Mouse (Mus musculus): ENCODE measurements around the gene Tmem256.

Gene Tmem256

DNA sequence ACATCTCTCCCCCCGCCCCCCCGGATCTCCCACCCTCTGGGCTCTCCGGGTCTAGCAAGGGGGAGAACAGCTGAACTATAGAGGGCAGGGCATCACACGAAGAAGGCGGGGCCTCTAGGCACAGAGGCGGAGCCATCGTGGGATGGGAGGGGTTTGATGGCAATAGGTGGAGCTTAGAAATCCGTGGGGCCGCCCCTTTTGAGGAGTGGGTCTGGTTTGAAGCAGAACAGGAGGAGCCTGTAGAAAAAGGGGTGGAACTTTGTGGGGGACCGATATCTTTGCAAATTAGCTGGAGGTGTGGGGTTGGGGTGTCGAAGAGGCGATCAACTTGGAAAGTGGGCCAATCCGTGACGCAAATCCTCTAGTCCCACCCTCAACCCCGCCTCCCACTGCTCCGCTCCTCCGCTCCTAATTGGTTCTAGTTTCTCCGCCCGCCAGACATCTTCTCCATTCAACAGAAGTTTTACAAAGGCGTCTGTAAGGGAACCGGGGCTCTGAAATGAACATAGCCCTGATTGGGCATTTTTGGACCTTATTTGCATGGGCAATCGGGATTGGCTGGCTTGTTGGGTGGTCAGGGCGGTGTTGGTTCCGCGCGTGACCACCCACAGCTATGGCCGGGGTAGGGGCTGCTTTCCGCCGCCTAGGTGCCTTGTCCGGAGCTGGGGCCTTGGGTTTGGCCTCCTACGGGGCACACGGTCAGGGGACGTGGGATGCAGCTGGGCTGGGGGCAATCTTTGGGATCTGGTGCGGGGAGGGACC, at the start of gene Tmem256:
Gene Tmem256 (plus strand): TSS at position 563 of the 762 bp plus-strand sequence.
- in situ Hi-C loops (cut with MseI, MboI): no loop called here

DNA sequence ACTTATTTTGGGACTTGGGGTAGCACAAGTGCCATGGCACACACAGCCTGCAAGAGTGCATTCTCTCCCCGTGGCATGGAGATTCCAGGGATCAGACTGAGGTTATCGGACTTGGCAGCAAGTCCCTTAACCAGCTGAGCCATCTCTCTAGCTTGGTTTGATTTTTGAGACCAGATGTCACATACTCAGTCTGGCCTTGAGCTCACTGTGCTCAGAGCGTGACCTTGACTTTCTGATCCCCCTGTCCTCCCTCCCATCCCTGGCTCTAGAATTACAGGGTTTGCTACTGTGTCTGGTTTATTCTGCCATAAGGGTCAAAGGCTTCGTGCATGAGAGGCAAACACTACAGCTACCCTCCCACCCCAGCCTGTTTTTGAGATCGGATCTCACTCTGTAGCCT, 48.9 kb upstream of the Tmem256 start:
- in situ Hi-C loops (cut with MseI, MboI): no loop called here

DNA sequence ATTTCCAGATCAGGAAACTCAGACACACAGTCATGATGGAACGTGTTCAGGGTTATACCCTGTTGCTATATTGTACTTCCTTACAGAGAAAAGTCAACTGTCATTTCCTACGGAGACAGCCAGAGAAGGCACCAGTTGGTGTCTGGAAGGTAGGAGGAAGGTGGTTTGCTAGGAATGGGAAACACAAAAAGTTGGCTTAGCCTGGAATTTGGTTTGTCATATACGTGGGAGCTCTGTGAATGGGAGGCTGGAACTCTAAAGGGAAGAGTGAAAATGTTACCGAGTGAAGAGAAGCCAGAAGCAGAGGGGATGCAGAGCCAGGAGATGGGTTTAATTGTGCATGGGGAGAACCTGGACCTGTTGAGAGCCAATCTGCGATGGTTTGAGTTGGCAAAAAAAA, 46.9 kb upstream of the Tmem256 start:
- in situ Hi-C loops (cut with MseI, MboI): no loop called here

DNA sequence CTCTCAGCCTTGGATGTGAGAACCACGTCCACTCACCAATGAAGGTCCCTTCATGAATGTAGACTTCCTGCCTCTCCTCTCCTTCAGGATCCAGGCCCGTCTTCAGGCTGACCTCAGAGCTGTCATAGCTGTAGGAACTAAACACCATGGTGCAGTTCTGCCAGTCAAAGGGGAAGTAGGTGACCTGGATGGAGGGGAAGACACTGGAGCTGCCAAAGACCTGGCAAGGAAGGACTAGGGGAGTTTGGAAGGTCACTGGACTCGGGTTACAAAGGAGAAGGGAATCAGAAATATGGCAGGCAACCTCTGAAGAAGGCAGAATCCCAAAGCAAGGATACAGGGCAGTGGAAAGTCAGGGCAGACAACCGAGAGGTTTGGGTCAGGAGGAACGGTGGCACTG, 44.9 kb upstream of the Tmem256 start:
- in situ Hi-C loops (cut with MseI, MboI): no loop called here

DNA sequence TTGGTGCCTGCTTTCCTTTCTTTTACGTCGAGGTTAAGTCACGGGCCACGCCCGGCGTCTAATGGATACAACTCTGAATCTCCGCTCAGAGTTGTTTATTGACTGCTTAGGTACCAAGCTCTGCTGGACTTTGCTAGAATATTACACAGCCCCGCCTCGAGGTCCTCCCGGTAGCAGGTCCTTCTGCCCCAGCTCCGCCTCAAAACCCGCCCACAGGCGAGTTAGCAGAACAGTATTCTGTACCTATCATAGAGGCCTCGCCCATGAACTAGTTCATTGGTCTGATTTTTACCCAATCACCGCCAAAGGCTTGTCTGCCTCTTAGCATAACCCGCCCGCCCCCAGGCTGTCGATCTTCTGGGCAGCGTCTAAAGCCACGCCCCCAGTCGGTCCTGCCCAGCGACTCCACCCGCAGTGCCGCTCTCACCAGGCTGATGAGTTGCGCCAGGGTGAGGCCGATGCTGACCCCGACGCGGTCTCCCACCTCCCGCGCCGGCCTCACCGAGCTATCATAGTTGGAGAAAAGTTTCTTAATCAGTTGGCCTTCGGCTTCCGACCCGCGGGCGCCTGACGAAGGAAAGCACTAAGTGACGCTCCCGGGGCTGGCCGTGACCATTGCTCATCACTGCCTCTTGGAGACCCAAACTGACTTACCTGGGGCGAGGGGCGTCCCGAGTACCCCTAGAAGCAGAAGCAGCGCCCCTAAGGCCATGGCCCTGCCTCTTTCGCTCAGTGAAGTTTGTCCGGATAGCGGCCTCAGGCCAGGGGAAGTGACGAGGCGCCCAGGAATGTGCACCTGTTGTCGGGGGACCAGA, 42.9 kb upstream of the Tmem256 start, which contains the start of gene Chrnb1:
Gene Chrnb1 (minus strand): TSS at position 776 of the 815 bp plus-strand sequence.
- in situ Hi-C loops (cut with MseI, MboI): no loop called here

DNA sequence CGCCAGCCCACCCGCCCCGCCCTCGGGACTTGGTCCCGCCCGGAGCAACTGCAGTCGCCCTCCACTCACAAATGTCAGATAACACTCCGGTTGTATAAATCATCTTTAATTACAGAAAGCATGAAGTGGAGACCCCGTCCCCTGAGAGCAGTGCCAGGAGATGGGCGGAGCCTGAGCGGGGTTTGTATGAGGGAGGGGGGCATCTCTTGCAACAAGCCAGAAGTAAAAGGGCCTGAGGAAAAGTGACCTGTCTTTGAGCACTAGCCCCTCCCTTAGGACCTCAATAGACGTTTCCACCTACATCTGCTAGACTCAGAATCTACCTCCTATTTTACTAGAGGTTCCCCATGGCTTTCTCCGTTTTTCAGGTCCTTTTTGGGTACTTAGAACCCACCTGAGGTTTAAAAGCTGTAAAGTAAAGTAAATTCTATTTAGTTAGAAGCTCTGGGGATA, 42.3 kb upstream of the Tmem256 start:
- in situ Hi-C loops (cut with MseI, MboI): no loop called here

DNA sequence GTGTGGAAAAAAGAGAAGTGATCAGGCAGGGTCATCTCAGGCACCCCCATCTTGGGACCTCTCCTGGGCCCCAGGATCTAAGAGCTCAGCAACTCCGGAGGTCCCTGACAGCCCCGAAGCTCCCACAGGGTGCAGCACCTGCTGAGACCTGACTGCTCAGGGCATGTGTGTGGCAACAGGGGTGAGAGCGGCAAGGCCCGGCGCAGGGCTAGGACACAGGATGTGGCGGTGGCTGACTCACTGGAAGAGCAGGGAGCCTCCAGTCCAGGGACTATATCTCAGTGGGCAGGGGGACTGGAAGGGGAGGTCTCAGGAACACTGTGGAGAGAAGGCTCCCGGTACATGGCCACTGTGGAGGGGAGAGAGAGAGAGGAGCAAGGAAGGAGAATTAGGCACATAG, 40.4 kb upstream of the Tmem256 start:
- in situ Hi-C loops (cut with MseI, MboI): no loop called here

DNA sequence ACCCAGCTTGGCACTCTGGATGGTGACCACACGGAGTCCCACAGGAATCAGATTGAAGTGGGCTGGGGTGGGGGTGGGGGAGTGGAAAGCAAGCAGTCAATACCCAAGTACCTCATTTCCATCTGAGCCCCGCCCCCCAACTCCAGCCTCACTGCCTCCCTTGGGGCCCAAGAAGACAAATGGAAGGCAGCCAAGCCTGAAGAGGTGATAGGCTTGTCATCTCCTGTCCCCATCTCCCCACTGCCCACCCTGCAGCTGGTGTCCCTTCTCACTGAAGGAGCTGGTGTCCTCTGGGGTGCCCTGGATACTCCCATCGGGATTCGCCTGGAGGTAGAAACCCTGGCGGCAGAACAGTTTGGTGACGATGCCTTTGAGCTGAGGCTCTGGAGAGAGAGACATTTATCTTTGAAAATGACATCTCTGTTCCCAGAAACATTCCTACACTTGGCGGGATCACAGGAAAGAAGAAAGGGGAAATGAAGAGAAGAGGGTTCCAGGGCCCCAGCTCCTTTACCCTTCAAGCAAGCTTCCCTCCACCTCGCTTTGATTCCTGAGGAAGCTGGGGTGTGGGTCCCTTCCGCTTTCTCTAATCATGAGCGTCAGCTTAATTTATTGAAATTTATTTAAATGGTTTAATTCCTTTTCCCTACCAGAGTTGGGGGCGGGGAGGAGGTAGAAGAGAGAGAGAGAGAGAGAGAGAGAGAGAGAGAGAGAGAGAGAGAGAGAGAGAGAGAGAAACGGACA, 38.7 kb upstream of the Tmem256 start:
- in situ Hi-C loops (cut with MseI, MboI): no loop called here

DNA sequence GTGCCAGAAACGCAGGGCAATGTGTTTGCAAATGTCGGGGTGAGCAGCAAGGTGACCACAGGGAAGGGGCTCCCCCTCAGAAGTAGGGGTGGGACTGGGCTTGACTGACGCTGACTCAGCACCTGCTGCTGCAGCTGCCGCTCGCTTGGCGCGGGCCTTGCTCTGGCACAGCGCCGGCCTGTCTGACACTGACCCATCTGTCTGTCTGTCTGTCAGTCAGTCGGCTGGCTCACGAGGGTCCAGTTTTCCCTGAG, 38.2 kb upstream of the Tmem256 start:
- in situ Hi-C loops (cut with MseI, MboI): no loop called here

DNA sequence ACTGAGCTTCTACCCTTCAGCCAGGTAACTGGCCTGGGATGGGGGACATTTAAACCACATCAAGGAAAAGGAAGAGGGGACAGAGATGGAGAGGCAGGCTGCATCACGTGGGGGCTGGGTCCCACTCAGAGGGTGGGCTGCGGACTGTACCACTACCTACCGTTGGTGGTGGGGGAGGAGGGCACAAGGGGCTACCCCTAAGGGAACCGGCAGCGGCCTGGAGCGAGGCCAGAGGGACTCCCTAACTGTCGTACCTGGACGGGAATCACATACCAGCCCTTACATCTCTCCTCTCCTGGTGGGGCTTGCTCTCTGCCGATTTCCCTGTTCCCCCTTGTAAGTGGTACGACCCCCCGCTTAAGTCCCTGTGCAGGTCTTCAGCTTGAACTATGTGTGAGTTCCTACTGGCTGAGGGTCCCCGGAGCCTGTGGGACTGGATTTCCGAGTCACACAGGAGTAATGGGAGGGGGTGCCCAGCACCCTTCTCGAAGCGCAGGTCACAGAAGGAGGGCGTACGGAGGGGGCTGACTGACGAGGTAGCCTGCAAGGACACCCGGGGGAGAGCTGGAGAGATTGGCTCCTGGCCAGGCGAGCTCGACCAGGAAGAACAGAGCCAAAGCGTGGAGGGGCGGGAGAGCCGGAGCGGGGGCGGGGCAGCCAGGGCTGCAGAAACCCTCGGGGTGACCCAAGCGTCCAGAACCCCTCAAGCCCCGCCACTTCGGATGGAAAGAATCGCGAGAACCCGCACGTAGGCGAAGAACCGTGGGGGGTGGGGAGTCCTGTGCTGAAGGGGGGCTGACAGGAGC, 37.7 kb upstream of the Tmem256 start:
- in situ Hi-C loops (cut with MseI, MboI): no loop called here

DNA sequence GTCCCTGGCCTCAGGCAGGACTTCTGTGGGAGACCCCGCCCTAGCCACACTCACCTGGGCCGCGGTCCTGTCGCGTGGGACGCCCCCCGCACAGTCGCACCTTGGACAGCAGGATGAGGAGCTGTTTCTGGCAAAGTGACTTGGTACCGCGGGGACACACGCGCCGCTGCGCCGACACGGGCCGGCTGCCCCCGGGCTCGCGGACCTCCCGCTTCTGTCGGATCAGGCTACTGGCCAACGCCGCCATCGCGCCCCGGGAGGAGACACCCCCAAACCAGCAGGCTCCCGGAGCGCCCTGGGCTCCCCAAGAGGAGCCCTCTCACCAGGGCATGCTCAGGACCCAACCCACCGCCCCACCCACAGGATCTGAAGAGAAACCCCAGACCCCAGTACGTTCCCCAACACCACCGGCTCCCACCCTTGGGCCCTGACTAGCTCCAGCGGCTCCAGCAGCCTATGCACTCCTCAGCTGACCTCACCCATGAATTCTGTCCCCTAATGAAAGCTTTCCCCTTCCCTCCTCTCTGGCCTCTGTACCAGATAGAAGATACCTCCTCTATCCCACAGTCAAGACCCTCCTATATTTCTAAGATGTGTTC, 36.8 kb upstream of the Tmem256 start, which contains the start of gene Fgf11:
Gene Fgf11 (minus strand): TSS at position 479 of the 599 bp plus-strand sequence.
- in situ Hi-C loops (cut with MseI, MboI): no loop called here

DNA sequence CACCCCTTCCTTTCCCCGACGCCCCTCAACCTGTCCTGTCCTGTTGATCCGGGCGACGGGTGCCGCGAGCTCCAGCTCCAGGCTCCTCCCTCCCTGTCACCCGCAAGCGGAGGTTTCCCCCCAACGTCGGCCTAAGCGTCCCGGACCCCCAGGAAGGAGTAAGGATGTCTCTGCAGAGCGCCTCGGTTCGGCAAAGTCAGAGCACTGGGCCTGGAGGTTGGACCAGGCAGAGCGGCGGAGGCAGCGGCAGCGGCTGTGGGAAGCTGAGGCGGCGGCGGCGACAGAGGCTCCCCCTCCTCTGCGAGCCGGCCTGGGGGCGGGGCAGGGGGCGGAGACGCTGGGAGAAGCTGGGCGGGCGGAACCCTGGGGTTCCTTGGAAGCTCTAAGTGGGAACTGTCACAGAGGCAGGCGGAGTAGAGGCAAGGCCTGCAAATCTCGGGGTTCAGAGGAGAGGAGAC, 35.6 kb upstream of the Tmem256 start:
- in situ Hi-C loops (cut with MseI, MboI): no loop called here

DNA sequence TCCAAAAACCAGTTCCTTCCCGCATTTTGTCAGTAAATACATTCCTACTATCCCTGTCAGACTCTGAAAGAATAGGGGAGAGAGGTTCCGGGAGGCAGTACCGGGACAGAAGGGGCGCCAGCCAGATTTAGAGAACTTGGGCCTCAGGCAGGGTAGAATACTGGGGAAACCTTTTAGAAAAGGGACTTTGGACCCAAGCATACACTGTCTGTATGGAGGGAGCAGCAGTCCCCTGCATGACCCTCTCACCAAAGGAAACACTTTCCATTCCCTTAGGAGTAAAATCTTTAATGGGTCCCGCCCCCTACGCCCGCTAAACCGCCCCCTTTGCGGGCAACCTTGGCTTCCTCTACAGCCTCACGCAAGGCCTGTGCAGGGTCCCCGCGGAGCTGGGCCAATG, 35.0 kb upstream of the Tmem256 start:
- in situ Hi-C loops (cut with MseI, MboI): no loop called here

DNA sequence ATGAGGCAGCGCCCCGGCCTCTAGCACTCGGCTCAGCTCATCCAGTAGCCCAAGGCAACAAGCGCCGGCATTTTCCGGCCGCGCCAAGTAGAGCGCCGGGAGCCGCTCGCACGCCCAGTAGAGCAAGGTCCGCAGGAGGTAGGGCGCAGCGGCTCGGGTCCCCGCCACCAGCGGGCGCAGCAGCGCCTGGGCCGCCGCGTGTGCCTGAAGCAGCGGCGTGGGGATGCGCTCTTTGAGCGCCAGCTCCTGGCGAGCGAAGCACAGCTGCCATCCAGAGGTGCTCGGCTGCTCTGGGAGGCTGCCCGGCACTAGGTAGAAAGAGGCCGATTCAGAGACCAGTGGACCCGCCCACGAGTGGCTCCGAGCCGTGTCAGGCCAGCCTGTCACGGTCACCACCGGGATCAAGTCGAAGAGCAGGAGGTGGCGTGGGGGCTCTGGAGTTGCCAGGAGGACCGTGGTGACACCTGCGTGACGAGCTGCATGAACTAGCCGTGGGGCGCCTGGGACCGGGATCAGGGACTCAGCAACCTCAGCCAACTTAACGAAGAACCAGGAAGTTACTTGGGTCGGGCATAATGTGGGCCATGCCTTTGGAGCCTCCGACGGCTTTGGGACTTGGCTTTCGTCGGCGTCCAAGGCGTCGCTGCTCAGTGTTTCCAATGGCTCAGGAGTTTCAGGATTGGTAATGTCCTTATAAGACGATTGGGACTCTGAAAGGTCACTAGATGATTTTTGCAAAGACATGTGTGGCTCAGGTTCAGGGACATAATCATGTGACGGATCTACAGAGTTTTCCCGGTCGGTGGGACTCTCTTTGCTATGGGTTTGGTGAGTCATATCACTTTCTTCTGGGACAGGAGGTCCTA, 34.3 kb upstream of the Tmem256 start:
- in situ Hi-C loops (cut with MseI, MboI): no loop called here

DNA sequence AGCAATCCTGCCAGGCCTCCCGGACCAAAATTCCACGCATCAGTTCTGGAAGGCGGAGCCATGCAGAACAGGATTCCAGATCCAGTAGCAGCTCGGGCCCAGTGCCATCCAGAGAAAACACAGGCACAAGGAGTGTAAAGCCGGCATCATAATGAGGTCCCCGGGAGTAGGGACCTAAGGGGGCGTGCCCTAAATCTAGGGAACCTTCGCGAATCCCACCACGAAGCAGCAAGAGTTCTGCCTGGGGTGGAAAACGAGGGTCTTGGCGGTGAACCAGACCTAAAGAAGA, 33.7 kb upstream of the Tmem256 start:
- in situ Hi-C loops (cut with MseI, MboI): no loop called here

DNA sequence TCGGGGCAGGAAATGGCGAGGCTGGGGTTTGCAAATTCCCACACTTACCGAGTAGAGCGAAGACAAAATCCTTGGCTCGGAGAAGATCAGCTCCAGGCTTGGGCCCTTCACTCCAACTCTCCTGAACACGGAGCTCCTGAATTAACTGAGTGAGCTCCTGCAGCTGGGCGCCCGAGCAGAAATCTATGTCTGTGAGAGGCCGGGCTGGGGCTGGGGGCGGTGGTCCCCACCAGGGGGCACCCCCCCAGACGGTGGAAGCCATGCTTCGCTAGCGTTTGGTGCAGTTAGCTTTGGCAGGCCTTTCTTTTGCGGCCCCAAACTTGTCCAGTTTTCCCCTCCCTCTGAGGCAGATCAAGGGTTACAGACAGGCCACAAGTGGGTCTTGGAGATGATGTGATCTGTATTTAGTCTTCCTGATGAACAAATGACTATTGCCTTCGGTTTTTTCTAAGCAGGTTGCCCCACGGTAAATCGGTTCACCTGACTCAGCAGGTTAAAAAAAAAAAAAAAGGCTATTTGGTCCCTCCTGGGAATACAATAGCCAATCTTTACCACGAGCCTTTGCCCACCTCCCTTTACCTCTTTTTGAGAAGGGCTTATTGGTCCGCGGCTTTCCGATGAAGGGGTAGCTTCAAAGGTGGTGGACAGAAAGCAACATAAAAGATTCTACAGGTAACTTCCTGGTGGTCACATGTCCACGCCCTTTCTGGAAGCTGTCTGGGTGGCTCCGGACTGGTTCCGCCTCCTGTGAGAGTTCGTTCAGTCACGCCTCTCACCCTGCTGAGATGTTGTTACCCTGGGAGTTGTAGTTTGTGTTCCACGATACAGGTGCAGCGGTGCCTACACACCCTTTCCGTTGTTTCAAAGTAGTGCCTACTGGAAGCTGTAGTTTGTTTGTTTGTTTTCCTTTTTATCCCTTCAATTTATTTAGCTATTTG, 33.1 kb upstream of the Tmem256 start, which contains the start of gene Tmem102:
Gene Tmem102 (minus strand): TSS at position 653 of the 938 bp plus-strand sequence.
- in situ Hi-C loops (cut with MseI, MboI): loop anchor here (5.0 kb wide), 1 partner anchor 72 kb away; the partner anchor contains the start of gene Tmem95 (in 2 of the 2)

DNA sequence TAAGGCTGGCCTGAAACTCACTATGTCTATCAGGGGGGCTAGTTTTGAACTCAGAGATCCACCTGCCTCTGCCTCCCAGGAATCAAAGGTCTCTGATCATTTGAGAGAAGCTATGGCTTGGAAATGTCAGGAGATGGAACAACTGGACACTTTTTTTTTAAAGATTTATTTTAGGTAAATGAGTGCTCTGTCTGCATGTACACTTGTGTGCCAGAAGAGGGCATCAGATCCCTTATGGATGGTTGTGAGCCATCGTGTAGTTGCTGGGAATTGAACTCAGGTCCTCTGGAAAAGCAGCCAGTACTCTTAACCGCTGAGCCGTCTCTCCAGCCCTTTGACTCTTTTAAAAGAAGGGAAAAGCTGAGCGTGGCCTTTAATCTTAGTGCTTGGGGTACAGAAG, 31.9 kb upstream of the Tmem256 start:
- in situ Hi-C loops (cut with MseI, MboI): loop anchor here (5.0 kb wide), 1 partner anchor 71 kb away; the partner anchor contains the start of gene Tmem95 (in 2 of the 2)

DNA sequence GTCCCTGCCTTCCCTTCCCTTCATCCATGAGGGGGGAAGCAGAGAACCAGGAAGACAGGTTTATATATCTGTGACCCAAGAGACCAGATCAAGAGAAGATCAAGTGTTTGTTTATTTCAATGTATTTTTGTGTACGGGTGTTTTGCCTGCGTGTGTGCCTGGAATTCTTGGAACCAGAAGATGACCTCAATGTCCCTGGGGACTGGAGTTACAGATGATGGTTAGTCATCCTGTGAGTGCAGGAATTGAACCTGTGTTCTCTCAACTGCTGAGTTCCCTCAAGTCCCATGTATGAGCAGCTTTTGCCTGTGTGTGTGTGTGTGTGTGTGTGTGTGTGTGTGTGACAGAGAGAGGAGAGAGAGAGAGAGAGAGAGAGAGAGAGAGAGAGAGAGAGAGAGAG, 30.7 kb upstream of the Tmem256 start:
- in situ Hi-C loops (cut with MseI, MboI): loop anchor here (5.0 kb wide), 1 partner anchor 70 kb away; the partner anchor contains the start of gene Tmem95 (in 2 of the 2)

DNA sequence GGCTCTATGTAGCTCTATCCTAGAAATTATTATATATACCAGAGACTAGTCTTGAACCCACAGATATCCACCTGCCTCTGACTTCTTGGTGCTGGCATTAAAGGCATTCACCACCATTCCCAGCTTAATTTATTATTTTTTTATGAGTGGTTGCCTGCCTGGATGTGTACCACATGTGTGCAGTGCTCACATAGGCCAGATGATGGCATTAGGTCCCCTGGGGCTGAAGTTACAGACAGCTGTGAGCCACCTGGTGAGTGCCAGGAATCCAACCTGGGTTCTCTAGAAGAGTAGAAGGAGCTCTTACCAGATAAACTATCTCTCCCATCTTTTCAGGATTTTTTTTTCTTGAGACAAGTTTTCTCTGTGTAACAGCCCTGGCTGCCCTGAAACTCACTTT, 28.0 kb upstream of the Tmem256 start:
- in situ Hi-C loops (cut with MseI, MboI): no loop called here
